Mouse (Mus musculus): ENCODE measurements around the gene Slfn9.
"Not testable (repeated sequence)": the region's sequence is repeated elsewhere in the genome, so short reads cannot be mapped to it uniquely, and the experiment has no call there.

Slfn9 gene

DNA sequence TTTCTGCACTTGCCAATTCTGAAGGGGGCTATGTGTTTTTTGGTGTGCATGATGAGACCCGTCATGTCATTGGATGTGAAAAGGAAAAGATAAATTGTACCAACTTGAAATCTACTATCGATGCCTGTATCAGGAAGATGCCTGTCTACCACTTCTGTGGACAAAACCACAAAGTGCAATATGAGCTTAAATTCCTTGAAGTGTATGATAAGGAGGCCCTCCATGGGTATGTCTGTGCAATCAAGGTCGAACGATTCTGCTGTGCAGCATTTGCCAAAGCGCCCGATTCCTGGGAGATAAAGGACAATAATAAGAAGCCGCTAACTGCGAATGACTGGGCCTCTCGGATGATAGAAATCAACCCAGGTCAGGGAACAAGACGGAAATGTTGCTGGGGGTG is 34.7 kb downstream of the Slfn9 start:
- DNase-seq (ENCODE audit: low read depth, low spot score), result no peak

DNA sequence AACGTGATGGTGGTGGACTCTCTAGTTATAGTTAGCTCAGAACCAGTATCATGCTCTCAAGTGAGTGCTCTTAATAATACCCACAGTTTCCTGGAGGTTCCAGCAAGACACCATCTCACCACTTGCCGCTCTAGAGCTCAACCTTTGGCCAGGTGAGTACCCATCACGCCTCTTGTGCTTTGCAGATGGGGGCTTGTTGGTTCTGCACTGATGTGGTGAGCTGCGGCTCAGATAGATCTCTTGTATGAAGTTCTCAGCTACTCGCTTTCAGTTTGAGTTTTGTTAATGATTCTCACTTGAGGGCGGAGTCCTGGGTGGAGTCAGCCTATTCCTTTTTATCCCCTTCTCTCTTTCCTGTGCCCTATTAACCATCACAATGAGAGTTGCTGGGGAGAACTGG is 37.0 kb downstream of the Slfn9 start:
- DNase-seq (ENCODE audit: low read depth, low spot score), result no peak

DNA sequence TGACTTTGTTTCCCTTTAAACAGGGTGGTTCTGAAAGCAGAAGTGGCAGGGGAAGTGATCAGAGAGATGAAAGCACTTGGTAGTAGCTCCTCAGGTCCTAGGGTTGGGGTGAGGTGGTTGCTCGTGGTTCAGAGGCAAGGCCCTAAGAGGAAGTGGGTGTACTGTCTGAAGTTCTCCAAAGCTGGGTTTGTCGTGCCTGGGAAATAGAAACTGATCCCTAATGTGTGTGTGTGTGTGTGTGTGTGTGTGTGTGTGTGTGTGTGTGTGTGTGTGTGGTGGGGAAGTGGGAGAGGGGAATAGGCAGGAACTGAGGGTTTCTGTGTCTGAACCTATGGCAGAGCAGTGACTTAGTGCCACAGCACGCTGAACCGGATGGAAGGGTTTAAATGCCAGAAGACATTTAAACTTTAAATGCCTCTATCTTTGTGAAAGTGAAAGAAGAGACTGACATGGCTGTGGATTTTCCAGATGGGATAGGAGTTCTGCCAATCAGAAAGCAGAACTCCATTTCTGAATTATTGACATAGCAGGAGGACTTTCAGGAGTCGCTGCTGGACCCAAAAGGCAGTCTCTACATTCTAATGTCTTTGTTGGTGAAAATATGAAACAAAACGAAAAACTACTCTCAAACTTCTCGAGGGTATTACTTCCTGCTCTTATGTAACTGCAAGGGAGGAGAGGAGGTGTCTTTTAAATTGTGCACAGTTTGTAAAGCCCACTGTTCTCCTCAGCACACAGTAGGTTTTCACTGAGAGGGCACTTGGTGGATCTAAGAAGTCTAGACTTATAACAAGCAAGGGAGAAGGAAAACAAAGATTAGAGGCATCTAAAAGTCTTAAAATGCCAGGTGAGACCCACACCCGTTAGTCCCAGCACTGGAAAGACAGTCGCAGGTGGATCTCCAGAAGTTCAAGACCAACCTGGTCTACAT is 38.8 kb downstream of the Slfn9 start:
- no peak for DNase-seq (ENCODE audit: low read depth, low spot score)

- no peak for DNase-seq (ENCODE audit: low read depth, low spot score)
Observed at GRCm38 (mm10) chr11:82951865-82952611, 39.6 kb downstream of the Slfn9 start.

GRCm38 (mm10) chr11:82950736-82951481 is 40.7 kb downstream of the Slfn9 start, which contains the start of gene Slfn5:
Gene Slfn5, plus strand, starts transcription at chr11:82951349.
- no peak for DNase-seq (ENCODE audit: low read depth, low spot score)

DNA sequence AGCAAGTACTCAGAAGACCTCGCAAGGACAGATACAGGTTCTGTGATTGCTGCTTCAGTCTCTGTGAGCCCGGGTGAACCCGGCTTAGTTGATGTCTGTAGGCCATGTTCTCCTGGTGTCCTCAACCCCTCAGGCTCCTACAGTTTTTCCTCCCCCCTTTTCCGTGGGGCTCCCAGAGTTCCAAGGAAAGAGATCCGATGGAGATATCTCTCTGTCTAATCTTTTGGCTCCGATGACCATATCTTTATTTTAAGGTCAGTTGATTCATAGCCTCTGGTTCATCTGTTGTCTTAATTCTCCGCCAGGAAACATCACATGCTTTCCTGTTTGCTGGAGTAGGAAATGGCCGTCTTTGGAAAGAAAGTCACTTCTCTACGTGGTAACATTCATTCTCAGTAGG is 42.6 kb downstream of the Slfn9 start:
- DNase-seq (ENCODE audit: low read depth, low spot score), result no peak

GRCm38 (mm10) chr11:82947457-82947856 is 44.2 kb downstream of the Slfn9 start:
- peak; percentile 12 for DNase-seq (ENCODE audit: low read depth, low spot score)

DNA sequence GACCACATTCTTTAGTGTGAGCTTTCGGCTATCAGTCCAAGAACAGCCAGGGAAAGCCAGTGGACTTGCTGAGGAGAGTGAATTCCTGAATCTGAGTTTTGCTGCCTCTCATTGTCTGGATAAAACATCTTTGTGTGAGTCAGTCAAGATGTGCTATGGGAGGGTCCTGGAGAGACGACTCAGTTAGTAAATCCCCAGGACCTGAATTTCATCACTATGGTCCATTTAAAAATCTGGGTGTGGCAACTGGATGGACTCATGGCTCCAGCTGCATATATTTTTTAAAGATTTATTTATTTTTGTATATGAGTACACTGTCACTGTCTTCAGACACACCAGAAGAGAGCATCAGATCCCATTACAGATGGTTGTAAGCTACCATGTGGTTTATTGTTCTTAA is 46.0 kb downstream of the Slfn9 start:
- peak; percentile 73 for DNase-seq (ENCODE audit: low read depth, low spot score)

GRCm38 (mm10) chr11:82943336-82943735 is 48.3 kb downstream of the Slfn9 start:
- peak; percentile 86 for DNase-seq (ENCODE audit: low read depth, low spot score)

- DNase-seq (ENCODE audit: low read depth, low spot score), result no peak
Observed at GRCm38 (mm10) chr11:82933186-82933585, 58.4 kb downstream of the Slfn9 start.

DNA sequence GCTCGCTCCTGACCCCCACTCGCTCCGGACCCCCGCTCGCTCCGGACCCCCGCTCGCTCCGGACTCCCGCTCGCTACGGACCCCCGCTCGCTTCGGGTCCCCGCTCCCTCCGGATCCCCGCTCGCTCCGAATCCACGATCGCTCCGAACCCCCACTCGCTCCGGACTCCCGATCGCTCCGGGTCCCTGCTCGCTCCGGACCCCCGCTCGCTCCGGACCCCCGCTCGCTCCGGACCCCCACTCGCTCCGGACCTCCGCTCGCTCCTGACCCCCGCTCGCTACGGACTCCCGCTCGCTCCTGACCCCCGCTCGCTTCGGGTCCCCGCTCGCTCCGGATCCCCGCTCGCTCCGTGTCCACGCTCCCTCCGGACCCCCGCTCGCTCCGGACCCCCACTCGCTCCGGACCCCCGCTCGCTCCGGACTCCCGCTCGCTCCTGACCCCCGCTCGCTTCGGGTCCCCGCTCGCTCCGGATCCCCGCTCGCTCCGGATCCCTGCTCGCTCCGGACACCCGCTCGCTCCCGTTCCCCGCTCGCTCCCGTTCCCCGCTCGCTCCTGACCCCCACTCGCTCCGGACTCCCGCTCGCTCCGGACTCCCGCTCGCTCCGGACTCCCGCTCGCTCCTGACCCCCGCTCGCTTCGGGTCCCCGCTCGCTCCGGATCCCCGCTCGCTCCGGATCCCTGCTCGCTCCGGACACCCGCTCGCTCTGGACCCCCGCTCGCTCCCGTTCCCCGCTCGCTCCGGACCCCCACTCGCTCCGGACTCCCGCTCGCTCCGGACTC is 59.8 kb downstream of the Slfn9 start:
- not testable (repeated sequence) for DNase-seq (ENCODE audit: low read depth, low spot score)

DNA sequence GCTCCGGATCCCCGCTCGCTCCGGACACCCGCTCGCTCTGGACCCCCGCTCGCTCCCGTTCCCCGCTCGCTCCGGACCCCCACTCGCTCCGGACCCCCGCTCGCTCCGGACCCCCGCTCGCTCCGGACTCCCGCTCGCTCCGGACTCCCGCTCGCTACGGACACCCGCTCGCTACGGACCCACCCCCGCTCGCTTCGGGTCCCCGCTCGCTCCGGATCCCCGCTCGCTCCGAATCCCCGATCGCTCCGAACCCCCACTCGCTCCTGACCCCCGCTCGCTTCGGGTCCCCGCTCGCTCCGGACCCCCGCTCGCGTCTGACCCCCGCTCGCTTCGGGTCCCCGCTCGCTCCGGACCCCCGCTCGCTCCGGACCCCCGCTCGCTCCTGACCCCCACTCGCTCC is 60.5 kb downstream of the Slfn9 start:
- not testable (repeated sequence) for DNase-seq (ENCODE audit: low read depth, low spot score)

DNA sequence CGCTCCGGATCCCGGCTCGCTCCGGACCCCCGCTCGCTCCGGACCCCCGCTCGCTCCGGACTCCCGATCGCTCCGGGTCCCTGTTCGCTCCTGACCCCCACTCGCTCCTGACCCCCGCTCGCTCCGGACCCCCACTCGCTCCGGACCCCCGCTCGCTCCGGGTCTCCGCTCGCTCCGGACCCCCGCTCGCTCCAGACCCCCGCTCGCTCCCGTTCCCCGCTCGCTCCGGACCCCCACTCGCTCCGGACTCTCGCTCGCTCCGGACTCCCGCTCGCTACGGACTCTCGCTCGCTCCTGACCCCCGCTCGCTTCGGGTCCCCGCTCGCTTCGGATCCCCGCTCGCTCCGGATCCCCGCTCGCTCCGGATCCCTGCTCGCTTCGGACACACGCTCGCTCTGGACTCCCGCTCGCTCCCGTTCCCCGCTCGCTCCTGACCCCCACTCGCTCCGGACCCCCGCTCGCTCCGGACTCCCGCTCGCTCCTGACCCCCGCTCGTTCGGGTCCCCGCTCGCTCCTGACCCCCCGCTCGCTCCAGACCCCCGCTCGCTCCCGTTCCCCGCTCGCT is 61.2 kb downstream of the Slfn9 start:
- not testable (repeated sequence) for DNase-seq (ENCODE audit: low read depth, low spot score)

DNA sequence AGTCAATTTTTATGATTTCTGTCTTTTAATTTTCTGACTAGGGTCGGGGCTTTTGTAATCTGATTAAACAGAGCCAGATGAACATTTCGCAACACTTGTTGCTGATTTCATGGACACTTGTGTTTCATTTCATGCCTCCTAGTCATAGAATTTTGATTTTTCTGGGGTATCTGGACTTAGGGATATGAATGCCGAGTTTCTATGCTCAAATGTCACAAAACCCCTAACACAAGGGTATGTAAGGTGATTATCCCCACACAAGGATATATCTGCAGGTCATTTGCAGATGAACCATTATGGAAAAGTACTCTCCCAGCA is 62.0 kb downstream of the Slfn9 start:
- peak; percentile 15 for DNase-seq (ENCODE audit: low read depth, low spot score)

DNA sequence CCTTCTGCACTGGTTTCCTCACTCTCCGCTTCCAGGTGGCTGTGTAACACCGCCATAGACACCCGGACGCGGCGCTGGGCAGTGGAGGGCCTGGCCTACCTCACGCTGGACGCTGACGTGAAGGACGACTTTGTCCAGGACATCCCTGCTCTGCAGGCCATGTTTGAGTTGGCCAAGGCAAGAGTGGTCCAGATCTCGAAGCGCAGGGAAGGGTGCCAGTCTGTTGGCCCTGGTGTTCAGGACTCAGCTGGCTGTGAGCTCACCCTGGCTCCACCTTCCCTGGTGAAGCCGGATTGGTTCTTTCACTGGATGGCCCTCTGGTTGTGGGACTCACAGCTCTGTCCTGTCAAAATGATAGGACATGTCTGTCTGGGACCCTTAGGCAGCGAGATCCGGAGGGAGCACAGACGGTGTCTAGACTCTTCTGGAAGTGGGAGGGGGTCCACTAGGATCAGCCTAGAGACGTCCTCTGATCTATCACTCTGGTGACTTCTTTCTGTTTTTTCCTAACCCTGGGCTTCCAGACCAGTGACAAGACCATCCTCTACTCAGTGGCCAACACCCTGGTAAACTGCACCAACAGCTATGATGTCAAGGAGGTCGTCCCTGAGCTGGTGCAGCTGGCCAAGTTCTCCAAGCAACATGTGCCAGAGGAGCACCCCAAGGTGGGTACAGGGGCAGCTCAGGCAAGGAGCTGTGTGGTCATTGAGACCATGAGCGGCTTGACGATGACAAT is 62.6 kb downstream of the Slfn9 start:
- no peak for DNase-seq (ENCODE audit: low read depth, low spot score)
